Mouse (Mus musculus): ENCODE data around the gene Clec4b2. TPM values are rescaled to one million over a fixed set of nuclear protein-coding genes. Genes with fewer than 3 reads are reported as not detected.
"Not testable (repeated sequence)": the region's sequence is repeated elsewhere in the genome, so short reads cannot be mapped to it uniquely, and the experiment has no call there.

Gene Clec4b2
- polyA plus RNA-seq, 1 experiment from 2014 or later: not detected

DNA sequence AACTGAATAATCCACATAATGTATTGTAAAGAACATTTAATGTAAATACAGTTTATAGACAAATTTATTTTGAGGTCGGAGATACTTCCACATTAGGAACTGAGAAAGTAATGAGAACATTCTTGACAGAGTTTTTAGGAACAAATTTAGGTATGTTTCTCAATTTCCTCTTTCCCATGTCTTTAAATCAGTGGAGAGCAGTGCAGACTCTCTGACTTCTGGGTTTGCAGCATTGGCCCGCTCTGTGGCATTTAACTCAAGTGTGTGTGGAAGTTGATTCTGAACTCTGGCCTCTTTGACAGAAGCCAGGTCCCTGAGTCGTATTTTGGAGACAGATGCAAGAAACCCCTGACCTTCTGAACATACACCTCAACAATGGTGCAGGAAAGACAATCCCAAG lies 57.0 kb downstream of the Clec4b2 start, which contains the start of gene Clec4n:
Clec4n (plus strand) TSS at position 200 of the 400 bp plus-strand sequence.
- no peaks in the 10 kb centered on the region for H3K27me3 ChIP-seq (replicated peaks)
- no peaks in the 10 kb centered on the region for H3K36me3 ChIP-seq
- no peaks in the 10 kb centered on the region for H3K9me3 ChIP-seq
- H3K9ac ChIP-seq: no peak within 1 kb of the TSS
- no peak within 1 kb of the TSS for H3K4me3 ChIP-seq (replicated peaks)
- no peak within 1 kb of the TSS for H3K4me2 ChIP-seq
- 56% methylated on average over 3 of the region's 3 CpGs for WGBS
- ATAC-seq (ENCODE audit: insufficient read depth, low FRiP score, low read depth): no peak
- no peaks in the 10 kb centered on the region for H3K4me1 ChIP-seq
- H3K27ac ChIP-seq: no peak within 1 kb of the TSS

DNA sequence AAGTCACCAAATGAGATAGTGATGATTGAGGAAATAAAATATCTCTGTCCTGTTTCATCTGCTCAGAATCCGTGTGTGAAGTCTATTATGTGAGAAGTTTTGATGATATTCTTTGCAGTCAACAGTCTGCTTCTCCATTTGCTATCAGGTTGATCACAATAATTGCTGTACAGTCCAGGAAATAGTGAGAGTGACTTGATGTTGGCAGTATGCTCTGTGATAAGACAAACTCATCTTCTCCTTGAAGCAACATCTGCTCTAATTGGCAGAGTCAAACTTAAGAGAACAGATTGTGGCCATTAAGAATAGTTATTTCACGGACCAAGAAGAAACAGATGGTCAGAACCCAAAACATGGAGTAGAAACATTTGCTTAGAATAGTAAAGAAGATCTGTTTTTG lies 58.5 kb downstream of the Clec4b2 start:
- Histone ChIP-seq H3K4me1 (no peaks in the 10 kb centered on the region), H3K27ac (no peak overlapping the region), H3K9ac (no peak overlapping the region), H3K4me2 (no peak overlapping the region), H3K4me3 (replicated peaks) (no peak overlapping the region), H3K27me3 (replicated peaks) (no peaks in the 10 kb centered on the region), H3K36me3 (no peaks in the 10 kb centered on the region), H3K9me3 (no peaks in the 10 kb centered on the region)
- 60% methylated on average over 2 of the region's 2 CpGs for WGBS
- ATAC-seq (ENCODE audit: insufficient read depth, low FRiP score, low read depth): no peak

DNA sequence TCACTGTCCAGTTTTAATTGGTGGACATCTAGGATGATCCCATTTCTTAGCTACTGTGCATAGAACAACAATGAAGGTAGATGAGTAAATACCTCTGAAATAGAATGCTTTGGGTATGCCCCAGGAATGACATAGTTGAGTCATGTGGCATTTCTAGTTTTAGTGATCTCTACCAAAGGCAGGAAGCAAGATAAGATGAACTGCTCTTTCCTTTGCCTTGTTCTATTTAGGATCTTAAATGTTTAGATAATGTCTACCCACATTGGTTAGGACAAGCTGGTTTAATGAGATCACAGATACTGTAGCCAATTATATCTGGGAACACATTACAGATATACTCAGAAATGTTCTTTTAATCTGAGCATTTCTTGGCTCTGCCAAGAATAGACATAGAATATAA lies 64.9 kb downstream of the Clec4b2 start:
- Histone ChIP-seq H3K4me3 (replicated peaks) (no peak overlapping the region), H3K9me3 (no peaks in the 10 kb centered on the region), H3K4me1 (no peaks in the 10 kb centered on the region), H3K27me3 (replicated peaks) (no peaks in the 10 kb centered on the region), H3K27ac (no peak overlapping the region), H3K9ac (no peak overlapping the region), H3K4me2 (no peak overlapping the region), H3K36me3 (no peaks in the 10 kb centered on the region)
- ATAC-seq (ENCODE audit: insufficient read depth, low FRiP score, low read depth): no peak

DNA sequence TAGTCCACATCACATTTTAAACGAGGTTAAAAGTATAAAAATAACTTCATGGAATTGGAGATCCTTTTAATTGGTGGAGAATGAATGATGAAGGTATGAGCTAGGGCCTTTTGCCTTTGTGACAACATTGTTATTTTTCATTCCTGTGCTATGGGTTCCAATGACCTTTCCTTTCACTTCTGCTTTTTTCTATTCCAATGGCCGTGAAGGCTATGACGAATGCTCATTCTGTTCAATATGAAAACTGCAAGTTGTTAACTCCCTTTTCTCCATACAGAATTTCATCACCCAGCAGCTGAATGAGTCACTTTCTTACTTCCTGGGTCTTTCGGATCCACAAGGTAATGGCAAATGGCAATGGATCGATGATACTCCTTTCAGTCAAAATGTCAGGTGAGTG lies 71.5 kb downstream of the Clec4b2 start:
- no peak overlapping the region for H3K4me3 ChIP-seq (replicated peaks)

DNA sequence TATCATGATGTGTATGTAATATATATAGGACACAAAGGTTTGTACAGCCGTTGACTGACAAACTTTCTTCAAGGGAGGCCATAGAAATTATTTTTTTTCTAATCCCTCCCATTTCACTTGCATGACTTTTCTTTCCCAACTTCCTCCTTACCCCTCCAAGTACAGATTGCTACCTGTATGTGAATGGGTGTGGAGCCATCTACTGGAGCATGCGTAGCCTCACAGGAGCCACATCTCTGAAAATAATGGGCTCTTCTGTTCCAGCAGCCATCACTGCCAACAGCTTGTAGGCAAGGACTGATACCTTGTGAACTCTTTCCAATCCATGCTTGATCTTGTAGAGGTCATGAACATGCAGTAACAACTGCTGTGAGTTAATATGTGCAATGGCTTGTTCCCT lies 76.2 kb downstream of the Clec4b2 start:
- H3K4me3 ChIP-seq (replicated peaks); H3K27ac ChIP-seq; H3K9ac ChIP-seq; H3K36me3 ChIP-seq; H3K4me1 ChIP-seq; ATAC-seq (ENCODE audit: insufficient read depth, low FRiP score, low read depth); H3K9me3 ChIP-seq; H3K4me2 ChIP-seq; H3K27me3 ChIP-seq (replicated peaks): not testable (repeated sequence)
- 84% methylated on average over 2 of the region's 2 CpGs for WGBS

More for the DNA sequence above, 71.5 kb downstream of the Clec4b2 start:
- Histone ChIP-seq H3K4me2 (no peak overlapping the region), H3K27me3 (replicated peaks) (no peaks in the 10 kb centered on the region), H3K27ac (no peak overlapping the region), H3K9ac (no peak overlapping the region), H3K4me1 (no peaks in the 10 kb centered on the region), H3K9me3 (no peaks in the 10 kb centered on the region), H3K36me3 (no peaks in the 10 kb centered on the region)
- 83% methylated on average over 5 of the region's 5 CpGs for WGBS
- no peak for ATAC-seq (ENCODE audit: insufficient read depth, low FRiP score, low read depth)

DNA sequence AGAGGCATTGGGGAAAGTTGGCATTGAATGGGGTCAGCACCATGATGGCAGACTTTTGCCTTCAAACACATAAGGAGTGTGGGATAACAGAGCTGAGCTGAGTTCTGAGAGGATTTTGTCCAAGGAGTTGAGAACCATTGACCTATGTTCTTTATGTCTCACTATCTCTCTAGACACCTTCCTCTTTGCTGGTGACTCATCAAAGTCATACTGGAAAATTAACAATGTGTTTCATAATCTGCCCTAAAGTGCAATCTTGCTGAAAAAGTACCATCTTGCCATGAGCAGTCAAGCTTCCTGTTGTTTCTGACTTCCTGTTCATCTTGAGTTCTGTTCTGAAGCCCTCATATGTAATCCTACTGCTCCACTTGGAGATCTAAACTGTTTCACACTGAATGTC lies 80.0 kb downstream of the Clec4b2 start:
- no peaks in the 10 kb centered on the region for H3K4me1 ChIP-seq
- no peaks in the 10 kb centered on the region for H3K9me3 ChIP-seq
- no peaks in the 10 kb centered on the region for H3K36me3 ChIP-seq
- H3K27me3 ChIP-seq (replicated peaks): no peaks in the 10 kb centered on the region
- no peak overlapping the region for H3K4me2 ChIP-seq
- no peak for ATAC-seq (ENCODE audit: insufficient read depth, low FRiP score, low read depth)
- no peak overlapping the region for H3K4me3 ChIP-seq (replicated peaks)
- no peak overlapping the region for H3K27ac ChIP-seq
- no peak overlapping the region for H3K9ac ChIP-seq

Other genes with a start within 250 kb of the Clec4b2 start
- 6.8 and 7.2 TPM in 2 replicates for gene Clec4a3, start 220.4 kb upstream of the Clec4b2 start, polyA plus RNA-seq (2015; fragmentation: Nextera tagmentation; extraction: Ambion mirVana)
- gene Clec4a4, start 182.5 kb upstream of the Clec4b2 start, polyA plus RNA-seq (2015; fragmentation: Nextera tagmentation; extraction: Ambion mirVana): not detected in 2 replicates
- gene Clec4b1, start 122.9 kb upstream of the Clec4b2 start, polyA plus RNA-seq (2015; fragmentation: Nextera tagmentation; extraction: Ambion mirVana): not detected in 2 replicates
- 6.2 and 6.4 TPM in 2 replicates for gene Clec4a2, start 66.5 kb upstream of the Clec4b2 start, polyA plus RNA-seq (2015; fragmentation: Nextera tagmentation; extraction: Ambion mirVana)
- gene Clec4n, start 57.0 kb downstream of the Clec4b2 start, polyA plus RNA-seq (2015; fragmentation: Nextera tagmentation; extraction: Ambion mirVana): 5.0 TPM in 2 replicates
- gene Clec4d, start 89.2 kb downstream of the Clec4b2 start, polyA plus RNA-seq (2015; fragmentation: Nextera tagmentation; extraction: Ambion mirVana): 0.59 and 0.67 TPM in 2 replicates
- gene Clec4e, start 117.0 kb downstream of the Clec4b2 start, polyA plus RNA-seq (2015; fragmentation: Nextera tagmentation; extraction: Ambion mirVana): 0.21 and 0.48 TPM in 2 replicates
- gene Vmn2r19, start 135.4 kb downstream of the Clec4b2 start, polyA plus RNA-seq (2015; fragmentation: Nextera tagmentation; extraction: Ambion mirVana): not detected in 2 replicates
- not detected in 2 replicates for gene Vmn2r20, start 245.2 kb downstream of the Clec4b2 start, polyA plus RNA-seq (2015; fragmentation: Nextera tagmentation; extraction: Ambion mirVana)